Mouse (Mus musculus): Measurements from ENCODE around the gene Ccdc170. TPM values are rescaled to one million over a fixed set of nuclear protein-coding genes. Genes with fewer than 3 reads are reported as not detected.
A peak's percentile ranks its signal among the peaks of the same experiment; 100 is the strongest.
"Not testable (repeated sequence)": the region's sequence is repeated elsewhere in the genome, so short reads cannot be mapped to it uniquely, and the experiment has no call there.

The Ccdc170 gene
- 0.05 and 0.14 TPM in 2 replicates for polyA plus RNA-seq (2016; fragmentation: Nextera tagmentation; extraction: Ambion mirVana)

DNA sequence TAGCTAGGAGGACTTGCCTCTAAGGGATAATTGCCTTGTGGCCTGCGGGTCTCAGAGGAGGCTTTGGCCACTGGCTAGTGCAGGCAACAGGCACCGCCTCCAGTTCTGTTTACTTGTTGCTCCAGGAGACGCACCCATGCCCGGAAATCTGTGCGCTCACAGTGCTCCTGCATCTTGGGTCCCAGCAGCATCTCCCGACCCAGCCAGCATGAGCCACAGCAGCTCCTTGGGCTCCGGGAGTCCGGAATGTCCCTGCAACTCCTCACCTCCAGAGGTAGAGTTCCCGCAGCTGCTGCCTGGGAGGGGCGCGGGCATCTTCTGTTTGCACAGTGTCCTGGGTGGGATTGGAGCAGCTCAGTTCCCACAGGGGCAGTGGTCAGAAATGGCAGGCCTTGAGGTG is at the start of gene Ccdc170:
Ccdc170 (plus strand) TSS at position 148 of the 400 bp plus-strand sequence.
- no peak within 1 kb of the TSS for H3K9ac ChIP-seq (replicated peaks)
- H3K4me3 ChIP-seq = no peak within 1 kb of the TSS
- no peak for ATAC-seq (ENCODE audit: low FRiP score, low read depth)
- no peak within 1 kb of the TSS for H3K27ac ChIP-seq (replicated peaks)
- H3K27me3 ChIP-seq = no peaks in the 10 kb centered on the region
- H3K9me3 ChIP-seq = no peaks in the 10 kb centered on the region
- no peaks in the 10 kb centered on the region for H3K4me1 ChIP-seq
- no peaks in the 10 kb centered on the region for H3K36me3 ChIP-seq
- 30% methylated on average over 11 of the region's 11 CpGs for WGBS
- peak within 1 kb of the TSS; percentile 13; the same call in 1 of the 2 replicates for H3K4me2 ChIP-seq (replicated peaks)

DNA sequence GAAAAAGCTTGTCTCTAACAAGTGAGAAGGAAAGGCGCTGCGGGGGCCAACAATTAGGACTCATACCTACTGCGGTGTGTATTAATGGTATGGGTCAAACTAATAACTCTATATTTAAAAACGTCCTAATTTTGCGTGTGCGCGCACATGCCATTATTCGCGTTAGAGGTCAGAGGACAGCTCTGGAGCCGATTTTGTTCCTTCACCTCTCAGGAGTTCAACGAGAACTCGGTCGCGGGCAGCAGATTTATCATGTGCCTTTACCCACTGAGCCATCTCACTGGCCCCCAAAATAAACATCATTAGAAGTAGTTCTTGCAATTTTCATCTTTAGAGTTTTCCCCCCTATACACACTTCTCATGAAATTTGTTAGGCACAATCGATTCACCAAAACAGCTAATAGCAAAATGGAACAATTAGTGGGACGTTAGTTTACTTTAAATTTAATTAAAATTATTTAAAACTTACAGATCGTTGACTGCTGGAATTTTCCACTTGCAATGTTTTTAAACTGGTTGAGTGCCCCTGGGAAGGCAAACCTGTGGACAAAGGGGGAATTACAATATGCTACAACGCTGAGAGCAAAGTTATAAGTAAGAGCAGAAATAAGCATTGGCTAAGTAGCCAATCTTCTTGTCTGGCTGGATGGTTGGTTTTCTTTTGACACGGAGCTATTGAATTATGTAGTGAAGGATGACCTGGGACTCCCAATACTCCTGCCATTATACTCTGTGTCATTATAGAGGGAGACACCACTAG is 49.1 kb upstream of the Ccdc170 start:
- WGBS = 11% methylated on average over 19 of the region's 19 CpGs
- peak overlapping the region; percentile 81 for H3K27ac ChIP-seq (replicated peaks)
- ATAC-seq (ENCODE audit: low FRiP score, low read depth) = peak; percentile 0; the same call in 1 of the 2 replicates
- H3K36me3 ChIP-seq = peaks cover 19% of the 10 kb centered on the region
- H3K4me2 ChIP-seq (replicated peaks) = peak overlapping the region; percentile 61
- peaks cover 17% of the 10 kb centered on the region for H3K4me1 ChIP-seq
- H3K9me3 ChIP-seq = no peaks in the 10 kb centered on the region
- peak overlapping the region; percentile 64 for H3K9ac ChIP-seq (replicated peaks)
- peak overlapping the region; percentile 68 for H3K4me3 ChIP-seq
- no peaks in the 10 kb centered on the region for H3K27me3 ChIP-seq

DNA sequence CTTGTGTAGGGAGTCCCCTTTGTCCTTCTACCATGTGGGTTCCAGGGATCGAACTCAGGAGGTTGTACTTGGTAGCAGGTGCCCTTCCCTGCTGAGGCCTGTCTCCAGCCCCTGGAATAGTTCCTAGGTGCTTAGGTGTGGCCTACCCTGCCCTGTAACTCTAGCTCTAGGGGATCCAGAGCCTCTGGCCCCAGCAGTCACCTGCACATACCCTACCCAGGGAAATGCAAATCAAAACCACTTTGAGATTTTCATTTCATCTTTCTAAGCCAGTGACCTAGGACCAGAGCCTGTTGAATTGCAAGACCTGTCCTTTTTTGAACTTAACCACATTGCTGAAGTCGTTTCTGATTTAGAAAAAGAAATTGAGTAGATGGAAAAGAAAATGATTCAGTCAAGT is 48.4 kb upstream of the Ccdc170 start:
- peak overlapping the region; percentile 61; the same call in 1 of the 2 replicates for H3K4me2 ChIP-seq (replicated peaks)
- H3K4me1 ChIP-seq = peaks cover 17% of the 10 kb centered on the region
- H3K9ac ChIP-seq (replicated peaks); H3K27ac ChIP-seq (replicated peaks); ATAC-seq (ENCODE audit: low FRiP score, low read depth); H3K27me3 ChIP-seq; H3K9me3 ChIP-seq; H3K4me3 ChIP-seq: not testable (repeated sequence)
- 88% methylated on average over 2 of the region's 2 CpGs for WGBS
- peaks cover 18% of the 10 kb centered on the region for H3K36me3 ChIP-seq

DNA sequence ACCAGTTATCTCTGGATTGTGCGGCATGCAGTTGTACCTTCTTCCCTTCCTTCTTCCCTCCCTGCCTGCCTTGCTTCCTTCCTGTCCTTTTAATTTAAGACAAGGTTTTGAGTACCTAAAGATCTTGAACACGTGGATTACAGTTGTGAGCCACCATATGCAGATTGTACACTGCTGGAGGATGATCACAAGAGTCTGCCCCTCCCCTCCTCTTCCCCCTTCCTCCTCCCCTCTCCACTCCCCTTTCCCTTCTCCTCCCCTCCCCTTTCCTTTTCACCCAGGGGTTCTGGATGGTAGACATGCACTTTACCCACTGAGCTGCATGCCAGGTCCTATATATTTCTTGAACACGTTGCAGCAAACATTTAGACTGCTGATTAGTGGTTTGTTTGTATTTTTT is 46.9 kb upstream of the Ccdc170 start:
- peaks cover 29% of the 10 kb centered on the region for H3K36me3 ChIP-seq
- ATAC-seq (ENCODE audit: low FRiP score, low read depth) = no peak
- 93% methylated on average over 3 of the region's 3 CpGs for WGBS

GRCm38 (mm10) chr10:4456409-4456808 is 25.9 kb upstream of the Ccdc170 start:
- WGBS = 82% methylated on average over 4 of the region's 4 CpGs
- no peaks in the 10 kb centered on the region for H3K27me3 ChIP-seq
- no peaks in the 10 kb centered on the region for H3K9me3 ChIP-seq
- no peaks in the 10 kb centered on the region for H3K4me1 ChIP-seq
- H3K4me3 ChIP-seq = no peak overlapping the region
- H3K4me2 ChIP-seq (replicated peaks) = no peak overlapping the region
- no peak overlapping the region for H3K27ac ChIP-seq (replicated peaks)
- H3K36me3 ChIP-seq = peaks cover 33% of the 10 kb centered on the region
- ATAC-seq (ENCODE audit: low FRiP score, low read depth) = no peak
- H3K9ac ChIP-seq (replicated peaks) = no peak overlapping the region

More for the DNA sequence above, 46.9 kb upstream of the Ccdc170 start:
- H3K9ac ChIP-seq (replicated peaks) = no peak overlapping the region
- H3K4me3 ChIP-seq = no peak overlapping the region
- no peak overlapping the region for H3K4me2 ChIP-seq (replicated peaks)
- H3K4me1 ChIP-seq = peaks cover 17% of the 10 kb centered on the region
- no peaks in the 10 kb centered on the region for H3K9me3 ChIP-seq
- H3K27ac ChIP-seq (replicated peaks) = no peak overlapping the region
- no peaks in the 10 kb centered on the region for H3K27me3 ChIP-seq

DNA sequence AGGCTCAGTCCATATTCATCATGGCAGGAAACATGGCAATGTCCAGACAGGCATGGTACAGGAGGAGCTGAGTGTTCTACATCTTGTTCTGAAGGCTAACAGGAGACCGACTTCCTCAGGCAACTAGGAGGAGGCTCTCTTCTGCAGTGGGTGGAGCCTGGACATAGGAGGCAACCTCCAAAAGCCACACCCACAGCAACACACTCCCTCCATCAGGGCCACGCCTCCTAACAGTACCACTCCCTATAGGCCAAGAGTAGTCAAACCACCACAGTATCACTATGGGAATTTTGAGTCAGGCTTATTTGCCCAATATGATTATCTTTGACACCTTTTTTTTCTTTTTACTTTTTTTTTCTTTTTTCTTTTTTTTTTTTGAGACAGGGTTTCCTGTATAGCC is 22.1 kb upstream of the Ccdc170 start:
- H3K4me3 ChIP-seq = no peak overlapping the region
- no peaks in the 10 kb centered on the region for H3K4me1 ChIP-seq
- peaks cover 11% of the 10 kb centered on the region for H3K36me3 ChIP-seq
- no peak overlapping the region for H3K9ac ChIP-seq (replicated peaks)
- no peaks in the 10 kb centered on the region for H3K27me3 ChIP-seq
- H3K27ac ChIP-seq (replicated peaks) = no peak overlapping the region
- no peak overlapping the region for H3K4me2 ChIP-seq (replicated peaks)
- H3K9me3 ChIP-seq = no peaks in the 10 kb centered on the region
- 95% methylated on average over 2 of the region's 2 CpGs for WGBS
- ATAC-seq (ENCODE audit: low FRiP score, low read depth) = no peak

GRCm38 (mm10) chr10:4465799-4466198 is 16.5 kb upstream of the Ccdc170 start:
- H3K36me3 ChIP-seq = no peaks in the 10 kb centered on the region
- H3K9ac ChIP-seq (replicated peaks) = no peak overlapping the region
- H3K4me1 ChIP-seq = no peaks in the 10 kb centered on the region
- H3K4me3 ChIP-seq = no peak overlapping the region
- ATAC-seq (ENCODE audit: low FRiP score, low read depth) = no peak
- H3K27me3 ChIP-seq = no peaks in the 10 kb centered on the region
- no peak overlapping the region for H3K4me2 ChIP-seq (replicated peaks)
- no peak overlapping the region for H3K27ac ChIP-seq (replicated peaks)
- 80% methylated on average over 7 of the region's 7 CpGs for WGBS
- no peaks in the 10 kb centered on the region for H3K9me3 ChIP-seq

GRCm38 (mm10) chr10:4469406-4469805 is 12.9 kb upstream of the Ccdc170 start:
- Histone ChIP-seq H3K4me2 (replicated peaks) (no peak overlapping the region), H3K4me3 (no peak overlapping the region), H3K9ac (replicated peaks) (no peak overlapping the region), H3K9me3 (no peaks in the 10 kb centered on the region), H3K4me1 (no peaks in the 10 kb centered on the region), H3K27ac (replicated peaks) (no peak overlapping the region), H3K27me3 (no peaks in the 10 kb centered on the region), H3K36me3 (no peaks in the 10 kb centered on the region)
- WGBS = 81% methylated on average over 3 of the region's 3 CpGs
- no peak for ATAC-seq (ENCODE audit: low FRiP score, low read depth)

- 90% methylated on average over 11 of the region's 11 CpGs for WGBS
- Histone ChIP-seq H3K27ac (replicated peaks) (no peak overlapping the region), H3K9me3 (no peaks in the 10 kb centered on the region), H3K27me3 (no peaks in the 10 kb centered on the region), H3K4me2 (replicated peaks) (no peak overlapping the region), H3K9ac (replicated peaks) (no peak overlapping the region), H3K36me3 (no peaks in the 10 kb centered on the region), H3K4me1 (no peaks in the 10 kb centered on the region), H3K4me3 (no peak overlapping the region)
- no peak for ATAC-seq (ENCODE audit: low FRiP score, low read depth)
Observed at GRCm38 (mm10) chr10:4473591-4473993, 8.7 kb upstream of the Ccdc170 start.

DNA sequence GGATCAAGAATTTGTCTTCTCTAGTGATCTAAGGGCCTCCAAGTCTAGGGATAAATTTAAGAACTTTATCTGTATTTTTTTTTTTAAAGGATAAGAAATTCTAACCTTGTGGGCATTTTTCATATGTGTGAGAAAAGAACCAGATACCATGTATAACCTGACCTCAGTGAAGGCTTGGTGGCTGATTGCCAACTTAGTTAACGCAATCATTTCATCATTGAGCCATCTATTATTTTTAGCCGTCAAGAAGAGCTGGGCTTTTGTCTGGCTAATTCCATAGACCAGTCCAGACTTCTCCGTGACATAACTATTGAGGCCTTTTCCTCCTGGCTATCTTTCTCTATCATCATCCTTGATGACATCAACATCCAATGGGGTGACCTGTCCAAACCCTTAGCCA is 6.9 kb upstream of the Ccdc170 start:
- WGBS = 81% methylated on average over 3 of the region's 3 CpGs

GRCm38 (mm10) chr10:4476604-4477003 is 5.7 kb upstream of the Ccdc170 start:
- no peaks in the 10 kb centered on the region for H3K4me1 ChIP-seq
- no peaks in the 10 kb centered on the region for H3K36me3 ChIP-seq
- H3K9ac ChIP-seq (replicated peaks) = no peak overlapping the region
- H3K9me3 ChIP-seq = no peaks in the 10 kb centered on the region
- H3K4me2 ChIP-seq (replicated peaks) = no peak overlapping the region
- 93% methylated on average over 5 of the region's 5 CpGs for WGBS
- H3K27me3 ChIP-seq = no peaks in the 10 kb centered on the region
- no peak overlapping the region for H3K4me3 ChIP-seq
- H3K27ac ChIP-seq (replicated peaks) = no peak overlapping the region
- ATAC-seq (ENCODE audit: low FRiP score, low read depth) = no peak

More for the DNA sequence above, 6.9 kb upstream of the Ccdc170 start:
- Histone ChIP-seq H3K4me3 (no peak overlapping the region), H3K9ac (replicated peaks) (no peak overlapping the region), H3K4me1 (no peaks in the 10 kb centered on the region), H3K9me3 (no peaks in the 10 kb centered on the region), H3K4me2 (replicated peaks) (no peak overlapping the region), H3K27me3 (no peaks in the 10 kb centered on the region), H3K27ac (replicated peaks) (no peak overlapping the region), H3K36me3 (no peaks in the 10 kb centered on the region)
- ATAC-seq (ENCODE audit: low FRiP score, low read depth) = no peak

DNA sequence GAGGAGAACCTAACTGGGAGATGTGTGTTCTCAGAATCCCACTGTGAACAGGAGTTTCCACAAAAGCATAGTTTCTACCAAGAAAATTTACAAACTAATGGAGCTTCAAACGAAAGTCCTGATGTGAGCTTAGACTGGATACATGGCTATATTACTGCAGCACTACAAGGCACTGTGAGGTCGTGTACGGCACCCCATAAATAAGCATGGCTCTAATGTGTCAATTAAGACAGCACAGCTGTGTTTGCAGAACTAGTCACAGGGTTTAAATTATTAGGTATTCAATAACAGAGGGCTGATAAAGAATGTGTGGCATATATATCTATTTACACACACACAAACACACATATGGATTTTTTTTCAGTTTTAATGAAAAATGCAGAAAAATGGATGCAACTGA is 1.4 kb upstream of the Ccdc170 start:
- no peaks in the 10 kb centered on the region for H3K36me3 ChIP-seq
- H3K4me2 ChIP-seq (replicated peaks) = no peak overlapping the region
- no peak overlapping the region for H3K9ac ChIP-seq (replicated peaks)
- H3K4me3 ChIP-seq = no peak overlapping the region
- 79% methylated on average over 3 of the region's 3 CpGs for WGBS
- H3K27me3 ChIP-seq = no peaks in the 10 kb centered on the region
- no peaks in the 10 kb centered on the region for H3K4me1 ChIP-seq
- no peaks in the 10 kb centered on the region for H3K9me3 ChIP-seq
- ATAC-seq (ENCODE audit: low FRiP score, low read depth) = no peak
- H3K27ac ChIP-seq (replicated peaks) = no peak overlapping the region

GRCm38 (mm10) chr10:4481695-4482094 is 607 bp upstream of the Ccdc170 start:
- H3K27ac ChIP-seq (replicated peaks) = no peak overlapping the region
- H3K4me1 ChIP-seq = no peaks in the 10 kb centered on the region
- 80% methylated on average over 8 of the region's 8 CpGs for WGBS
- no peak overlapping the region for H3K4me2 ChIP-seq (replicated peaks)
- no peak overlapping the region for H3K4me3 ChIP-seq
- no peak overlapping the region for H3K9ac ChIP-seq (replicated peaks)
- no peak for ATAC-seq (ENCODE audit: low FRiP score, low read depth)
- no peaks in the 10 kb centered on the region for H3K9me3 ChIP-seq
- H3K27me3 ChIP-seq = no peaks in the 10 kb centered on the region
- no peaks in the 10 kb centered on the region for H3K36me3 ChIP-seq
